Mouse (Mus musculus) heart, postnatal 0 days (tissue): ENCODE measurements around the gene Klhdc8b.

Experiments used
- CTCF ChIP-seq: IDR thresholded peaks from 2 replicates; pipeline ENCODE4 v1.5.1; 2016; ENCODE audit warnings: antibody characterized with exemption, control low read depth, low read depth
- EP300 ChIP-seq: IDR thresholded peaks from 2 replicates; pipeline ENCODE4 v1.6.1; 2016; ENCODE audit warnings: antibody characterized with exemption, low read depth

GRCm38 (mm10) chr9:108469430-108469829 is 8.0 kb upstream of the Klhdc8b start:
- TF ChIP-seq CTCF (no peak), EP300 (no peak)
